Comparison of ENCODE assay signal across 22 mouse cellular contexts in genomic region chr11:69104487-69104886, GRCm38 (mm10). TPM values are rescaled to one million over a fixed set of nuclear protein-coding genes. Genes with fewer than 3 reads are reported as not detected.
DNase-seq lines count a peak whose midpoint lies in the region; ATAC-seq and TF ChIP-seq lines count a peak whose summit lies in the region.
"Had no signal": no experiment of that assay in that cellular context is flagged by ENCODE, and none has a peak within 500 bp of the region (broad histone marks: within the 10 kb centered on the region; RNA-seq: fewer than 3 reads in every experiment).

No protein-coding gene starts in this region.

- peaks cover 94% of the 10 kb centered on the region for H3K36me3 ChIP-seq in liver, postnatal 0 days (replicated peaks; ENCODE audit: insufficient read depth, low read length)
- H3K36me3 ChIP-seq in kidney, adult 2 months (ENCODE audit: control insufficient read depth, insufficient read depth, low read length), result peaks cover 39% of the 10 kb centered on the region

- no peak overlapping the region for H3K9ac ChIP-seq in liver, postnatal 0 days (replicated peaks)
- H3K9ac ChIP-seq: forebrain, embryonic 13.5 days; limb, embryonic 13.5 days; liver, embryonic 14.5 days; neural tube, embryonic 15.5 days; stomach, embryonic 15.5 days had no signal

- peaks cover 15% of the 10 kb centered on the region for H3K4me1 ChIP-seq in liver, postnatal 0 days (ENCODE audit: insufficient read depth)
- H3K4me1 ChIP-seq in kidney, adult 2 months (ENCODE audit: control insufficient read depth, insufficient read depth, low read length), result peaks cover 4% of the 10 kb centered on the region; the same call in 1 of the 2 replicates

- ATAC-seq in liver, postnatal 0 days, result no peak
- ATAC-seq: activated CD4-positive, CD25-positive, alpha-beta regulatory T cell, adult 4 months; forebrain, embryonic 13.5 days; midbrain, embryonic 16.5 days had no signal

- no peak for TF ChIP-seq POLR2A in kidney, adult 2 months (IDR thresholded peaks at IDR 0.05; ENCODE audit: low read depth, low read length)

- 96% methylated on average over 14 of the region's 14 CpGs for WGBS in liver, postnatal 0 days (ENCODE audit: insufficient replicate concordance)
- 88% methylated on average over 14 of the region's 14 CpGs for WGBS in kidney, adult 2 months

- H3K27me3 ChIP-seq in liver, postnatal 0 days (ENCODE audit: insufficient read depth, low read length), result no peaks in the 10 kb centered on the region
- H3K27me3 ChIP-seq in kidney, adult 2 months (replicated peaks; ENCODE audit: control insufficient read depth, insufficient read depth, low read length), result no peaks in the 10 kb centered on the region
- H3K27me3 ChIP-seq: forebrain, embryonic 13.5 days; limb, embryonic 13.5 days; neural tube, embryonic 15.5 days; stomach, embryonic 15.5 days had no signal

- no peak for TF ChIP-seq EP300 in liver, postnatal 0 days (IDR thresholded peaks at IDR 0.05; ENCODE audit: low read depth)

- intact Hi-C loops in gastrocnemius, adult 2 months (cut with DNase I), result loop anchor here (10.0 kb wide), 1 partner anchor 810 kb away; the partner anchor contains the start of gene Gps2

- H3K9me3 ChIP-seq in liver, postnatal 0 days (ENCODE audit: low read length), result no peaks in the 10 kb centered on the region
- H3K9me3 ChIP-seq: forebrain, embryonic 13.5 days; G1E; limb, embryonic 13.5 days; neural tube, embryonic 15.5 days; stomach, embryonic 15.5 days had no signal

- TF ChIP-seq CTCF in gastrocnemius, adult 2 months (IDR thresholded peaks at IDR 0.05), result no peak
- TF ChIP-seq CTCF in liver, postnatal 0 days (IDR thresholded peaks at IDR 0.05; ENCODE audit: low read depth), result no peak
- no peak for TF ChIP-seq CTCF in kidney, adult 2 months (conservative IDR thresholded peaks at IDR 0.05; ENCODE audit: insufficient read depth, insufficient read length, low read depth, low read length)

- no peak overlapping the region for H3K4me3 ChIP-seq in gastrocnemius, adult 2 months
- no peak overlapping the region for H3K4me3 ChIP-seq in liver, postnatal 0 days (ENCODE audit: low read depth, low read length)
- H3K4me3 ChIP-seq in kidney, adult 2 months (ENCODE audit: insufficient read depth, low read depth, low read length), result no peak overlapping the region
- H3K4me3 ChIP-seq: forebrain, embryonic 13.5 days; limb, embryonic 13.5 days; neural tube, embryonic 15.5 days; stomach, embryonic 15.5 days had no signal

- DNase-seq in adrenal gland, postnatal 10 days, result peak; percentile 2
- no peak for DNase-seq in adrenal gland, adult 2 months
- peak; percentile 19 for DNase-seq in gastrocnemius, adult 2 months
- DNase-seq in gastrocnemius, adult 18-20 months (ENCODE audit: low spot score), result no peak
- peak; percentile 10 for DNase-seq in liver, postnatal 0 days
- DNase-seq in liver, result no peak
- DNase-seq in B cell, adult 2 months, result peak; percentile 8 to 16
- no peak for DNase-seq in kidney, adult 2 months
- DNase-seq: gastrocnemius, postnatal 14 days; heart, postnatal 14 days; kidney, adult 11 months; lung, postnatal 10 days had no signal

- H3K4me2 ChIP-seq in liver, postnatal 0 days (ENCODE audit: low read depth, low read length), result no peak overlapping the region
- H3K4me2 ChIP-seq: forebrain, embryonic 13.5 days; limb, embryonic 13.5 days; neural tube, embryonic 15.5 days; stomach, embryonic 15.5 days had no signal

- H3K27ac ChIP-seq in gastrocnemius, adult 2 months, result no peak overlapping the region
- H3K27ac ChIP-seq in liver, postnatal 0 days (ENCODE audit: low read depth), result no peak overlapping the region
- H3K27ac ChIP-seq in kidney, adult 2 months (ENCODE audit: insufficient read depth, low read depth, low read length), result no peak overlapping the region
- H3K27ac ChIP-seq: forebrain, embryonic 13.5 days; kidney, postnatal 0 days; limb, embryonic 13.5 days; liver, embryonic 14.5 days; neural tube, embryonic 15.5 days; stomach, embryonic 15.5 days had no signal

RNA-seq across cellular contexts. Expression of gene Per1, which starts 9.5 kb away (rescaled TPM):
- 100 to 1,000 TPM in 1 of 2 experiments, 10 to 100 TPM in 1; 63.1 to 157 TPM for total RNA-seq in adrenal gland, postnatal 10 days (2021)
- total RNA-seq in adrenal gland, adult 2 months (2021), result 10 to 100 TPM; 55.0 to 75.9 TPM
- 41.3 and 76.1 TPM in 2 replicates for polyA plus RNA-seq in adrenal gland, adult 2 months (2012; rRNA removed)
- total RNA-seq in gastrocnemius, adult 2 months (2021), result 10 to 100 TPM; 68.2 to 76.8 TPM
- 10 to 100 TPM; 41.9 to 72.2 TPM for total RNA-seq in gastrocnemius, adult 18-20 months (2021)
- 3.0 and 8.2 TPM in 2 replicates for polyA plus RNA-seq in liver, postnatal 0 days (2015; fragmentation: Nextera tagmentation; extraction: Ambion mirVana)
- 13.5 and 14.7 TPM in 2 replicates for polyA plus RNA-seq in kidney, adult 2 months (2012; rRNA removed)

RNA-seq across cellular contexts. Expression of gene Hes7, which starts 15.7 kb away (rescaled TPM):
- total RNA-seq in adrenal gland, postnatal 10 days (2021), result under 1 TPM; 0.18 to 0.36 TPM
- total RNA-seq in adrenal gland, adult 2 months (2021), result not detected
- 1.3 and 1.6 TPM in 2 replicates for polyA plus RNA-seq in adrenal gland, adult 2 months (2012; rRNA removed)
- not detected for total RNA-seq in gastrocnemius, adult 2 months (2021)
- total RNA-seq in gastrocnemius, adult 18-20 months (2021), result not detected
- polyA plus RNA-seq in liver, postnatal 0 days (2015; fragmentation: Nextera tagmentation; extraction: Ambion mirVana), result 0.07 and 0.15 TPM in 2 replicates
- polyA plus RNA-seq in kidney, adult 2 months (2012; rRNA removed), result 0.18 and 0.19 TPM in 2 replicates
- total RNA-seq: megakaryocyte progenitor cell, adult 5-6 weeks had no signal
- polyA plus RNA-seq: activated CD4-positive, CD25-positive, alpha-beta regulatory T cell, adult 4 months had no signal

RNA-seq across cellular contexts. Expression of gene Vamp2, which starts 16.2 kb away (rescaled TPM):
- total RNA-seq in adrenal gland, postnatal 10 days (2021), result 100 to 1,000 TPM; 104 to 143 TPM
- 100 to 1,000 TPM; 104 to 130 TPM for total RNA-seq in adrenal gland, adult 2 months (2021)
- 425 and 479 TPM in 2 replicates for polyA plus RNA-seq in adrenal gland, adult 2 months (2012; rRNA removed)
- 10 to 100 TPM; 38.0 to 42.7 TPM for total RNA-seq in gastrocnemius, adult 2 months (2021)
- 10 to 100 TPM; 37.4 to 39.3 TPM for total RNA-seq in gastrocnemius, adult 18-20 months (2021)
- polyA plus RNA-seq in liver, postnatal 0 days (2015; fragmentation: Nextera tagmentation; extraction: Ambion mirVana), result 13.6 and 14.2 TPM in 2 replicates
- polyA plus RNA-seq in kidney, adult 2 months (2012; rRNA removed), result 102 and 106 TPM in 2 replicates

RNA-seq across cellular contexts. Expression of gene 9130213A22Rik, which starts 17.9 kb away (rescaled TPM):
- under 1 TPM; 0.48 to 0.66 TPM for total RNA-seq in adrenal gland, postnatal 10 days (2021)
- under 1 TPM; 0.59 to 0.78 TPM for total RNA-seq in adrenal gland, adult 2 months (2021)
- 2.3 and 3.0 TPM in 2 replicates for polyA plus RNA-seq in adrenal gland, adult 2 months (2012; rRNA removed)
- under 1 TPM in 1 of 2 experiments, not detected in 1; 0.20 TPM for total RNA-seq in gastrocnemius, adult 2 months (2021)
- total RNA-seq in gastrocnemius, adult 18-20 months (2021), result not detected
- polyA plus RNA-seq in liver, postnatal 0 days (2015; fragmentation: Nextera tagmentation; extraction: Ambion mirVana), result 0.06 and 0.07 TPM in 2 replicates
- 0.74 and 0.79 TPM in 2 replicates for polyA plus RNA-seq in kidney, adult 2 months (2012; rRNA removed)
- total RNA-seq: megakaryocyte progenitor cell, adult 5-6 weeks had no signal
- polyA plus RNA-seq: activated CD4-positive, CD25-positive, alpha-beta regulatory T cell, adult 4 months had no signal

RNA-seq across cellular contexts. Expression of gene Aloxe3, which starts 21.2 kb away (rescaled TPM):
- under 1 TPM; 0.60 to 0.76 TPM for total RNA-seq in adrenal gland, postnatal 10 days (2021)
- 1 to 10 TPM in 1 of 2 experiments, under 1 TPM in 1; 0.79 to 1.0 TPM for total RNA-seq in adrenal gland, adult 2 months (2021)
- 1.4 and 2.5 TPM in 2 replicates for polyA plus RNA-seq in adrenal gland, adult 2 months (2012; rRNA removed)
- not detected for total RNA-seq in gastrocnemius, adult 2 months (2021)
- total RNA-seq in gastrocnemius, adult 18-20 months (2021), result not detected
- 0.14 and 0.18 TPM in 2 replicates for polyA plus RNA-seq in liver, postnatal 0 days (2015; fragmentation: Nextera tagmentation; extraction: Ambion mirVana)
- 0.39 and 0.48 TPM in 2 replicates for polyA plus RNA-seq in kidney, adult 2 months (2012; rRNA removed)
- total RNA-seq: gastrocnemius, postnatal 14 days; heart, postnatal 14 days; megakaryocyte progenitor cell, adult 5-6 weeks had no signal
- polyA plus RNA-seq: forebrain, embryonic 13.5 days; G1E had no signal

Comparison
In these comparisons a context has a peak if more than half of its experiments do, and no peak if none do; other contexts are left out.
1. DNase-seq: peak in adrenal gland, postnatal 10 days (single experiment), gastrocnemius, adult 2 months (single experiment), liver, postnatal 0 days (single experiment) and B cell, adult 2 months (2 of 2); none in adrenal gland, adult 2 months (single experiment), gastrocnemius, adult 18-20 months (single experiment), liver (single experiment) and kidney, adult 2 months (single experiment).